Comparison of ENCODE assay signal across 18 mouse cellular contexts in genomic region chr13:42526163-42526562, GRCm38 (mm10).
A peak's percentile ranks its signal among the peaks of the same experiment; 100 is the strongest.
DNase-seq lines count a peak whose midpoint lies in the region; ATAC-seq and TF ChIP-seq lines count a peak whose summit lies in the region.
"Had no signal": no experiment of that assay in that cellular context is flagged by ENCODE, and none has a peak within 500 bp of the region (broad histone marks: within the 10 kb centered on the region; RNA-seq: fewer than 3 reads in every experiment).

No protein-coding gene starts in this region.

- H3K36me3 ChIP-seq in heart, embryonic 16.5 days (ENCODE audit: control insufficient read depth, insufficient read depth), result no peaks in the 10 kb centered on the region
- no peaks in the 10 kb centered on the region for H3K36me3 ChIP-seq in liver, adult 2 months (ENCODE audit: control insufficient read depth, insufficient read depth, low read length)
- no peaks in the 10 kb centered on the region for H3K36me3 ChIP-seq in liver, postnatal 0 days (replicated peaks; ENCODE audit: insufficient read depth, low read length)
- H3K36me3 ChIP-seq: G1E; hindbrain, embryonic 13.5 days; liver, embryonic 13.5 days had no signal

- TF ChIP-seq POLR2A in liver, adult 2 months (IDR thresholded peaks at IDR 0.05; ENCODE audit: extremely low read depth, insufficient read depth, low read length), result no peak

- H3K79me2 ChIP-seq in liver, adult 2 months (ENCODE audit: control insufficient read depth, insufficient read depth, low read length), result no peaks in the 10 kb centered on the region

- TF ChIP-seq EP300 in liver, postnatal 0 days (IDR thresholded peaks at IDR 0.05; ENCODE audit: low read depth), result no peak

- H3K9me3 ChIP-seq in heart, embryonic 16.5 days (replicated peaks; ENCODE audit: control insufficient read depth, low read length), result no peaks in the 10 kb centered on the region
- no peaks in the 10 kb centered on the region for H3K9me3 ChIP-seq in liver, postnatal 0 days (ENCODE audit: low read length)
- H3K9me3 ChIP-seq: hindbrain, embryonic 13.5 days; liver, embryonic 13.5 days had no signal

- ATAC-seq in heart, embryonic 16.5 days (replicated peaks; ENCODE audit: extremely low read depth, insufficient read depth, low FRiP score), result peak; percentile 52
- no peak for ATAC-seq in liver, postnatal 0 days
- ATAC-seq: CD4-positive, CD25-positive, alpha-beta regulatory T cell, adult 4 months; forebrain, embryonic 14.5 days; midbrain, embryonic 16.5 days had no signal

- no peak overlapping the region for H3K4me3 ChIP-seq in heart, embryonic 16.5 days (ENCODE audit: low read length)
- H3K4me3 ChIP-seq in liver, adult 2 months (ENCODE audit: insufficient read depth, low read depth, low read length), result no peak overlapping the region
- no peak overlapping the region for H3K4me3 ChIP-seq in liver, postnatal 0 days (ENCODE audit: low read depth, low read length)
- H3K4me3 ChIP-seq: erythroblast, embryonic 14.5 days; hindbrain, embryonic 13.5 days; liver, embryonic 13.5 days; megakaryocyte, embryonic 14.5 days had no signal

- no peak overlapping the region for H3K9ac ChIP-seq in heart, embryonic 16.5 days (ENCODE audit: low read length)
- H3K9ac ChIP-seq in liver, adult 2 months (ENCODE audit: low read depth, low read length), result no peak overlapping the region
- H3K9ac ChIP-seq in liver, postnatal 0 days (replicated peaks), result no peak overlapping the region
- H3K9ac ChIP-seq: hindbrain, embryonic 13.5 days; liver, embryonic 13.5 days had no signal

- WGBS in heart, embryonic 16.5 days, result 21% methylated on average over 4 of the region's 4 CpGs
- 35% methylated on average over 4 of the region's 4 CpGs for WGBS in liver, adult 2 months
- 30% methylated on average over 4 of the region's 4 CpGs for WGBS in liver, postnatal 0 days (ENCODE audit: insufficient replicate concordance)

- peaks cover 14% of the 10 kb centered on the region for H3K4me1 ChIP-seq in heart, embryonic 16.5 days (ENCODE audit: control insufficient read depth, insufficient read depth, low read length)
- H3K4me1 ChIP-seq in liver, adult 2 months (ENCODE audit: control insufficient read depth, insufficient read depth, low read length), result no peaks in the 10 kb centered on the region; the same call in 1 of the 2 replicates
- H3K4me1 ChIP-seq in liver, postnatal 0 days (ENCODE audit: insufficient read depth), result no peaks in the 10 kb centered on the region
- H3K4me1 ChIP-seq: liver, embryonic 13.5 days; megakaryocyte, embryonic 14.5 days had no signal

- DNase-seq in embryo, embryonic 10.5 days (ENCODE audit: low spot score), result peak; percentile 33
- no peak for DNase-seq in embryo, embryonic 10 days (ENCODE audit: low spot score)
- DNase-seq in heart, postnatal 4 days, result no peak
- peak; percentile 23 for DNase-seq in liver, adult 2 months (ENCODE audit: extremely low read depth, low read depth, low spot score)
- no peak for DNase-seq in liver, postnatal 0 days
- peak; percentile 21 to 28 for DNase-seq in heart, postnatal 10 days
- DNase-seq in cerebellum, adult 9-10 months, result no peak
- DNase-seq: cerebellum, adult 9-11 months; liver, embryonic 13.5 days; thymus, adult 18-20 months had no signal

- 0 out of 2 replicates have a peak overlapping the region, but pooled peaks have one; percentile 10 for H3K4me2 ChIP-seq in heart, embryonic 16.5 days (ENCODE audit: low read depth, low read length)
- no peak overlapping the region for H3K4me2 ChIP-seq in liver, postnatal 0 days (ENCODE audit: low read depth, low read length)
- H3K4me2 ChIP-seq: hindbrain, embryonic 13.5 days; liver, embryonic 13.5 days had no signal

- TF ChIP-seq CTCF in liver, adult 2 months (IDR thresholded peaks at IDR 0.05; ENCODE audit: low read depth, low read length), result no peak
- no peak for TF ChIP-seq CTCF in liver, postnatal 0 days (IDR thresholded peaks at IDR 0.05; ENCODE audit: low read depth)

- H3K27me3 ChIP-seq in heart, embryonic 16.5 days (ENCODE audit: control insufficient read depth, insufficient read depth, low read length), result no peaks in the 10 kb centered on the region
- H3K27me3 ChIP-seq in liver, adult 2 months (ENCODE audit: control insufficient read depth, insufficient read depth, low read length), result no peaks in the 10 kb centered on the region
- H3K27me3 ChIP-seq in liver, postnatal 0 days (ENCODE audit: insufficient read depth, low read length), result no peaks in the 10 kb centered on the region
- H3K27me3 ChIP-seq: hindbrain, embryonic 13.5 days; liver, embryonic 13.5 days; megakaryocyte, embryonic 14.5 days had no signal

- intact Hi-C loops in heart, postnatal 10 days (cut with DNase I), result no loop called here

- peak overlapping the region; percentile 40 for H3K27ac ChIP-seq in heart, embryonic 16.5 days (ENCODE audit: low read length)
- no peak overlapping the region for H3K27ac ChIP-seq in liver, adult 2 months (replicated peaks; ENCODE audit: insufficient read depth, low read depth, low read length)
- no peak overlapping the region for H3K27ac ChIP-seq in liver, postnatal 0 days (ENCODE audit: low read depth)
- H3K27ac ChIP-seq: hindbrain, embryonic 13.5 days; liver, embryonic 13.5 days had no signal

Comparison
In these comparisons a context has a peak if more than half of its experiments do, and no peak if none do; other contexts are left out.
1. DNase-seq: peak in embryo, embryonic 10.5 days (single experiment), liver, adult 2 months (single experiment) and heart, postnatal 10 days (2 of 2); none in embryo, embryonic 10 days (single experiment), heart, postnatal 4 days (single experiment), liver, postnatal 0 days (single experiment) and cerebellum, adult 9-10 months (single experiment).